Mouse (Mus musculus) T-cell, adult 2 months (primary cell): ENCODE measurements around the gene Ulk4.

Source experiments
- DNase-seq: peaks from one replicate; pipeline ENCODE4 v3.0.0; 2022; ENCODE audit warnings: low spot score

The Ulk4 gene

GRCm38 (mm10) chr9:121277118-121278060, at the start of gene Ulk4:
Gene Ulk4, minus strand, starts transcription at chr9:121277197.
- peak; percentile 85 for DNase-seq

- DNase-seq: no peak
These were observed 45.0 kb upstream of the Ulk4 start for GRCm38 (mm10) chr9:121322034-121322433.

GRCm38 (mm10) chr9:121321118-121321517, 44.1 kb upstream of the Ulk4 start:
- DNase-seq: no peak

GRCm38 (mm10) chr9:121320433-121320832, 43.4 kb upstream of the Ulk4 start:
- no peak for DNase-seq

GRCm38 (mm10) chr9:121319323-121319966, 42.4 kb upstream of the Ulk4 start:
- no peak for DNase-seq

GRCm38 (mm10) chr9:121316621-121317405, 39.8 kb upstream of the Ulk4 start:
- peak; percentile 23 for DNase-seq

GRCm38 (mm10) chr9:121315901-121316595, 39.1 kb upstream of the Ulk4 start:
- no peak for DNase-seq

GRCm38 (mm10) chr9:121314541-121315152, 37.6 kb upstream of the Ulk4 start:
- no peak for DNase-seq

GRCm38 (mm10) chr9:121313656-121314374, 36.8 kb upstream of the Ulk4 start:
- peak; percentile 37 for DNase-seq

- DNase-seq: no peak
These were observed 35.4 kb upstream of the Ulk4 start for GRCm38 (mm10) chr9:121312237-121312891.

GRCm38 (mm10) chr9:121311846-121312236, 34.8 kb upstream of the Ulk4 start:
- no peak for DNase-seq

- no peak for DNase-seq
These were observed 33.5 kb upstream of the Ulk4 start for GRCm38 (mm10) chr9:121310501-121310900.

GRCm38 (mm10) chr9:121309287-121309686, 32.3 kb upstream of the Ulk4 start:
- DNase-seq: no peak

GRCm38 (mm10) chr9:121305456-121305855, 28.5 kb upstream of the Ulk4 start:
- DNase-seq: no peak

- no peak for DNase-seq
These were observed 27.5 kb upstream of the Ulk4 start for GRCm38 (mm10) chr9:121304520-121304919.

- no peak for DNase-seq
These were observed 26.8 kb upstream of the Ulk4 start for GRCm38 (mm10) chr9:121303748-121304147.

- no peak for DNase-seq
These were observed 26.1 kb upstream of the Ulk4 start for GRCm38 (mm10) chr9:121303086-121303485.

GRCm38 (mm10) chr9:121302543-121302942, 25.5 kb upstream of the Ulk4 start:
- peak; percentile 27 for DNase-seq

- DNase-seq: no peak
These were observed 24.3 kb upstream of the Ulk4 start for GRCm38 (mm10) chr9:121301041-121301920.
